Mouse (Mus musculus) stomach, embryonic 14.5 days (tissue): ENCODE measurements at regions not wholly inside any gene's neighbourhood (a gene's known extent, or its start where the extent isn't known, plus 50 kb on each side); places are given as distances from the start of the nearest gene placed in this dataset.

Experiments used
- ATAC-seq: fragments of 200-750 bp; cut with Nextera tagmentation; 2 replicates; pipeline ENCODE4 v1.8.0; 2017; ENCODE audit warnings: low read depth, moderate TSS enrichment; ENCODE audit not compliant: insufficient number of reproducible peaks, insufficient read depth, low FRiP score
- H3K27ac ChIP-seq: fragments of 300-500 bp; sonication (generic); 2 replicates; pipeline ENCODE4 v1.5.1; 2014; ENCODE audit warnings: mild to moderate bottlenecking, low read length, moderate library complexity, mixed read lengths
- H3K27me3 ChIP-seq: fragments of 300-500 bp; sonication (generic); 2 replicates; pipeline ENCODE4 v1.6.1; 2014; ENCODE audit warnings: low read length, control low read depth, mixed read lengths; ENCODE audit not compliant: control insufficient read depth, insufficient read depth
- H3K36me3 ChIP-seq: fragments of 300-500 bp; sonication (generic); 2 replicates; pipeline ENCODE4 v1.6.1; 2014; ENCODE audit warnings: mild to moderate bottlenecking, control low read depth, low read length, moderate library complexity, mixed read lengths; ENCODE audit not compliant: control insufficient read depth, insufficient read depth
- H3K4me1 ChIP-seq: fragments of 300-500 bp; sonication (generic); 2 replicates; pipeline ENCODE4 v1.6.1; 2014; ENCODE audit warnings: low read length, control low read depth, mixed read lengths; ENCODE audit not compliant: control insufficient read depth, insufficient read depth
- H3K4me2 ChIP-seq: fragments of 300-500 bp; sonication (generic); replicated peaks from 2 replicates; pipeline ENCODE4 v1.6.1; 2014; ENCODE audit warnings: low read depth, low read length, control low read depth
- H3K4me3 ChIP-seq: fragments of 300-500 bp; sonication (generic); 2 replicates; pipeline ENCODE4 v1.5.1; 2014; ENCODE audit warnings: low read depth, low read length, control low read depth
- H3K9ac ChIP-seq: fragments of 300-500 bp; sonication (generic); replicated peaks from 2 replicates; pipeline ENCODE4 v1.6.1; 2014; ENCODE audit warnings: low read depth, mild to moderate bottlenecking, control low read depth, low read length, moderate library complexity, mixed read lengths
- H3K9me3 ChIP-seq: fragments of 300-500 bp; sonication (generic); 2 replicates; pipeline ENCODE4 v1.6.1; 2016; ENCODE audit warnings: low read depth, low read length, control low read depth; ENCODE audit not compliant: control insufficient read depth
- WGBS: fragments of 180-500 bp; shearing (Covaris S2); extraction: QIAGEN DNeasy Blood & Tissue Kit; methylation state at CpG from one replicate; pipeline ENCODE4 v1.1.7; 2014; 5-methylcytosine and 5-hydroxymethylcytosine counted together

DNA sequence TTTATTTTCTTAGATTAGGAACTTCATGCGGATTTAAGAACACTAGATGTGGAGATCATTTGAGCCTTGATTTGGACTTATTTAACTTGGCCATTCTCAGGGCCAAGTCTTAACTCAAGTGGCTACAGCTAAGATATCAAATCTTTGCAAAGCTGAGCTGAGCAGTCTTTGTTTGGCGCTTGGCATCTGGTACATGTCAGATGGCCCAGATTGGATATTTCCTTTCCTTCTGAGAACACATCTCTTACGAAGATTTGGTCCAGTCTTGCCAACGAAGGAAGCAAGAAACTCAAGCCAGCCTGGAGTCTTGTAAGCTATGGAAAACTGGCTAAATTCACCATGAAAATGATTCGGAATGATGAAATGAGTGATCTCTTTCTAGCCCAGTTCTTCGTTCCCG, 59.1 kb upstream of the Cdc42ep3 start:
- no peaks in the 10 kb centered on the region for H3K27me3 ChIP-seq
- 83% methylated on average over 7 of the region's 7 CpGs for WGBS
- no peak overlapping the region for H3K27ac ChIP-seq
- no peaks in the 10 kb centered on the region for H3K9me3 ChIP-seq
- H3K4me2 ChIP-seq, result no peak overlapping the region
- H3K9ac ChIP-seq, result no peak overlapping the region
- no peaks in the 10 kb centered on the region for H3K36me3 ChIP-seq
- no peaks in the 10 kb centered on the region for H3K4me1 ChIP-seq
- no peak for ATAC-seq
- H3K4me3 ChIP-seq, result no peak overlapping the region

DNA sequence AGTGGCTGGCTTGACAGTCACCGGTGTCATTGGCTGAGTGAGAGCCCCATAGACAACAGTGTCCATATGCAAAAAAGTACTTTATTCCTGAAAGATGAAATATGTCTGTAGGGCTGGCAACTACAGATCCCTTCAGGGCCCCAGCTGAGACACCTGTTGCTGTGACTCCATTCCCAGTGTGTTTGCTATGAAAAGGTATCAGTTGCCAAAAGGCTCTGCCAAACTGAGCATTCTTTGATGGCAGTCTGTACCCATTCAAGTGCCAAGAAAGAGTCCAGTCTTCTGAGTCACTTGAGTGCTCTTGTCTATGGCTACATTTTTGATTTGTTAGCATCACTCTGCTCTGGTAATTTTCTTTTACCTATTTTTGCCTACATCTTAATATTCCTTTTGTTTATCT, 63.1 kb upstream of the Cdc42ep3 start:
- no peak overlapping the region for H3K4me3 ChIP-seq
- no peak overlapping the region for H3K9ac ChIP-seq
- H3K36me3 ChIP-seq, result no peaks in the 10 kb centered on the region
- no peak for ATAC-seq
- no peak overlapping the region for H3K27ac ChIP-seq
- no peak overlapping the region for H3K4me2 ChIP-seq
- H3K27me3 ChIP-seq, result no peaks in the 10 kb centered on the region
- no peaks in the 10 kb centered on the region for H3K4me1 ChIP-seq
- WGBS, result 85% methylated on average over 1 of the region's 1 CpGs
- no peaks in the 10 kb centered on the region for H3K9me3 ChIP-seq

DNA sequence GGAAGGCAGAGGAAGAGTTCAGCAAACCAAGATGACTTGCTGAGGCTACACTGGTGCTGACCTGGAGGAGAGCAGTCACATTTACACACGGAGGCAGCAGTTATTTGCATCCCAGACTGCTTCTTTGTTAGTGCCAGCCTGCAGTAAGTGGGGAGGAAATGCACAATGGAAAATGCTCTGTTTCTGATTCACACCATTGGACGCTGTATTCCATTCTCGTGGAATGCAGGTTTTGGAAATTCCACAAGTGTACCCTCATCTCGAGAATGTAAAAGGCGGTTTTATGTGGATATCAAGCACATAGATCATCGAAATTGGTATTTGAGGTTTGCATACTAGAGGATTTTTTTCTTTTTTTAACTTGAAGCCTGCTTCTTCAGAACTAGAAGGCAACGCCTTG, 66.7 kb upstream of the Cdc42ep3 start:
- no peaks in the 10 kb centered on the region for H3K36me3 ChIP-seq
- no peak overlapping the region for H3K4me3 ChIP-seq
- H3K4me1 ChIP-seq, result no peaks in the 10 kb centered on the region
- no peaks in the 10 kb centered on the region for H3K9me3 ChIP-seq
- H3K27ac ChIP-seq, result no peak overlapping the region
- no peak overlapping the region for H3K9ac ChIP-seq
- WGBS, result 64% methylated on average over 7 of the region's 7 CpGs
- no peak overlapping the region for H3K4me2 ChIP-seq
- no peaks in the 10 kb centered on the region for H3K27me3 ChIP-seq
- ATAC-seq, result no peak

DNA sequence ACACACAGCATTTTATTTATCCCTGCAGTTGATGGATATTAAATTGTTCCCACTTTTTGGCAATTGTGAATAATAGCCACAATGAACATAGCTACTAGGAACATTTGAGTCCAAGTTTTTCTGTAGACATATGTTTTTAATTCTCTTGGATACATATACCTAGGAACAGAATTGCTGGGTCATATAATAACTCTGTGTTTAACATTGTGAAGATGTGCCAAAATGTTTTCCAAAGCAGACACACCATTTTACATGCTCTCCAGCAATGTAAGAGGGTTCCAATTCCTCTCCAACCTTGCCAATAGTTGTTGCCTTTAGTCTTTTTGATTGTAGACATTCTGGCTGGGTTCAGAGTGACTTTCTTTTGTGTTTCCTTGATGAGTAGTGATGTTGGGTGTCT, 84.3 kb upstream of the Cdc42ep3 start:
- Histone ChIP-seq H3K9me3 (no peaks in the 10 kb centered on the region), H3K9ac (no peak overlapping the region), H3K4me1 (no peaks in the 10 kb centered on the region), H3K4me3 (no peak overlapping the region), H3K4me2 (no peak overlapping the region), H3K27me3 (no peaks in the 10 kb centered on the region), H3K27ac (no peak overlapping the region), H3K36me3 (no peaks in the 10 kb centered on the region)
- no peak for ATAC-seq

DNA sequence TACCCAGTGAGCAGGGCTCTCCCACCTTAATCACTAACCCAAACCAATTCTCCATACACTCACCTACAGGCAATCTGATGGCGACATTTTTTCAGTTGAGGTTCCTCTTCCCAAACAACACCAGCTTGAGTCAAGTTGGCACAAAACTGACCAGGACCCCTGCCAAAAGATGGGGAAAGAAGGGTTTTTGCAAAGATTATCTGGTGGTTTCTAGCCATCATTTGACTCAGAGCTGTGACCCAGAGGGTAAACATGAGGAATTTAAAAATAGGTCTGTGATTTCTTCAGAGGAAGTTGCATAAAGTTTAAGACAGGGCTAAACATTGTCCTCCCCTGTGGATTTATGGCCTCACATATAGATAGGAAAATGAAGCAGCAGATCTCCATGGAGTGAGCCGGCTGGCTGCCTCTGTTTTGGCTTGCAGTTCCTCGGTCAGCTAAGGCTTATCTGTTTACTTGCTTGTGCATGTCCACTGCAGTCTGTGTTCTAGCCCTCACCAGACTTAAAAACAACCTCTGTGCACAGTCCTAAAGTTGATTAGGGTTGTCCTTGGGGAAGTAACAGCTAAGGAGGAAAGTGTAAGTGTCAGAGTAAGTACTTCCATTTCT, 87.7 kb upstream of the Cdc42ep3 start:
- Histone ChIP-seq H3K4me1 (no peaks in the 10 kb centered on the region), H3K36me3 (no peaks in the 10 kb centered on the region), H3K27ac (no peak overlapping the region), H3K9me3 (no peaks in the 10 kb centered on the region), H3K9ac (no peak overlapping the region), H3K4me2 (no peak overlapping the region), H3K4me3 (no peak overlapping the region), H3K27me3 (no peaks in the 10 kb centered on the region)
- 68% methylated on average over 3 of the region's 3 CpGs for WGBS
- no peak for ATAC-seq

DNA sequence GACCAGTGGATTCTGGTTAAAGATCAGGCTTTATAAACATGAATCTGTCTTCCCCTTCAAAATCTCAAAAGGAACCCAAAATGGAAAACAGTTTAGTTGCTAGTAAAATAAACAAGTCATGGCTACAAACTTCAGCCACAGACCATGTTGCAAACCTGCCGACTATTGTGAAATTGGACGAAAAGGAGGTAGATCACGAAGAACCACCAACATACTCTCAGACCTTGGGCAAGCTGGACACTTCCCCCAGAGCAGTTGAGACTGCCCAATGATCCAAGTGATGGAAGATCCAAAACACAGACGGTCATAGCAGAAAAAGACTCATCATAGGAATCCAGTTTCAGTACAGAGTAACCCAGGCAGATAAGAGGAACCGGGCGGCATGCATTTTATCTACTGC, 92.3 kb upstream of the Cdc42ep3 start:
- no peaks in the 10 kb centered on the region for H3K36me3 ChIP-seq
- no peak overlapping the region for H3K9ac ChIP-seq
- no peak overlapping the region for H3K4me2 ChIP-seq
- peaks cover 7% of the 10 kb centered on the region; the same call in 1 of the 2 replicates for H3K4me1 ChIP-seq
- no peaks in the 10 kb centered on the region for H3K9me3 ChIP-seq
- H3K4me3 ChIP-seq, result no peak overlapping the region
- ATAC-seq, result no peak
- WGBS, result 73% methylated on average over 6 of the region's 6 CpGs
- H3K27me3 ChIP-seq, result no peaks in the 10 kb centered on the region
- no peak overlapping the region for H3K27ac ChIP-seq

DNA sequence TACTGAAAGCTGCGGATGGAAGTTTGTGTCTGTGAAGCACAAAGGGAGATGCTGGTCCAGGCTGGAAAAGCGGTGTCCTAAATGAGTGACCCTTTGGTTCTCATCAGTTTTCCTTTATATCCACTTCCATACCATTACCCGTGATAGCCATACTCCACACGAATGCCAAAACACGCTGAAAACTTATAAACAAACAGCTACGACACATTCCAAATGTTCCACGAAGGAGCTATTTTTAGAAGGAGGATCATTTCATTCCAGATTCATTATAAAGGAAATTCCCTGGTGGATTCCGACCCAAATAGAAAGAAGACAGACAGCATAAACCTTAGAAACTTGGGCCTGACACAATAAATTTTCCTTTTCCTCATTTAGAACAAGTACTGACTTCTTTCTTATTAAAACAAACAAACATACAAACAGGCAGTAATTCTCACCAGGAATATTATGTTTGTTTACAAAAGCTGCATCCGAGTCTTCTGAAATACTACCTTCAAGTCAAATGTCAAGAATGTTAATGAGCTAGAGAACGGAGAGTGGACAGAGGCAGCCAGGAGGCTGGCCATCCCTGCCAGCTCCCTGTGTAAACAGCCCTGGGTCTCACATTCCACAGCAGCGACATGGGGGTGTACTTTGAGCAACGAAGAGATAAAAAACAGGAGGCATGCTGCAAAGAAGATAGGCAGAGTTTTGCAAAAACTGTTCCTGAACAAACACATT, 96.4 kb upstream of the Cdc42ep3 start:
- Histone ChIP-seq H3K4me2 (no peak overlapping the region), H3K27ac (0 out of 2 replicates have a peak overlapping the region, but pooled peaks have one; percentile 2), H3K36me3 (no peaks in the 10 kb centered on the region), H3K27me3 (no peaks in the 10 kb centered on the region), H3K9me3 (no peaks in the 10 kb centered on the region), H3K4me1 (peaks cover 16% of the 10 kb centered on the region; the same call in 1 of the 2 replicates), H3K4me3 (no peak overlapping the region), H3K9ac (no peak overlapping the region)
- WGBS, result 19% methylated on average over 12 of the region's 12 CpGs
- ATAC-seq, result no peak

DNA sequence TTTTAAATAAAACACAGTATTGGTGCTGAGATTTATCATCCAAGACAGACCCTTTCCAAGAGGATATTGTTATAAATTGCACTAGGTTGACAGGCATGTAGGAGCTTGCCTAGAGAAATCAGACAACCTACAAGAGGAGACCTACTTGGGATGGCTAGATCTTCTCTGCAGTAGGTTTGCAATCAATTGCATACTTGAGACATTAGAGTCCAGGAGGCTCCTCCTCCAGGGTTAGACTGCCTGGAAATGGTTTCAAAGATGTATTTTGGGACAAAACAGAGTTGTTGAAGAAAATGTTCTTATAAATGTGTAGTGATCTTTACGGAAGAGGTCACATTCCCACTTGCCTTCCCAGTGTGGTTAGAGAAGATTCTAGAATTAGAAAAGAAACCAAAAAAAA, 98.9 kb upstream of the Cdc42ep3 start:
- no peak overlapping the region for H3K27ac ChIP-seq
- no peak overlapping the region for H3K4me2 ChIP-seq
- H3K27me3 ChIP-seq, result no peaks in the 10 kb centered on the region
- H3K36me3 ChIP-seq, result no peaks in the 10 kb centered on the region
- no peak overlapping the region for H3K4me3 ChIP-seq
- 94% methylated on average over 1 of the region's 1 CpGs for WGBS
- H3K9ac ChIP-seq, result no peak overlapping the region
- H3K9me3 ChIP-seq, result no peaks in the 10 kb centered on the region
- peaks cover 19% of the 10 kb centered on the region; the same call in 1 of the 2 replicates for H3K4me1 ChIP-seq
- no peak for ATAC-seq

DNA sequence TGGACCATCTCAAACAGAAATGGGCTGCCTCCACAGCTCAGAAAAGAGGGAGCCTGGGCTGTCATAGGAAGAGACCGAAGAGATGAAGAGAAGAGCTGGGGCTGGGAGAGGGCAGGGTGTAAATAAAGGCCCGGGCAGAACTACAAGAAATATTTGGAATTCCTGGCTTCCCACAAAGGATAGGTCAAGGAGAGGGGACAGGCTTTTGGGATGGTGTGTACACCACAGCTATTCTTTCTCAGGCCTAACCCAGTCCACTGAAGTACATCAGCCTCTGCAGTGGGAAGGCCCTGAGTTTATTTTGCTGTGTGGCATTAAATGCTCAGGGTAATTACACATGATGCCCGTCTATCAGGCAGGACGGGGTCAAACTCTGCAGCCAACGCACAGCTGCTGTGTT, 99.6 kb upstream of the Cdc42ep3 start:
- H3K9me3 ChIP-seq, result no peaks in the 10 kb centered on the region
- WGBS, result 18% methylated on average over 5 of the region's 5 CpGs
- no peak for ATAC-seq
- H3K4me3 ChIP-seq, result no peak overlapping the region
- H3K9ac ChIP-seq, result no peak overlapping the region
- H3K36me3 ChIP-seq, result no peaks in the 10 kb centered on the region
- no peak overlapping the region for H3K27ac ChIP-seq
- H3K4me2 ChIP-seq, result no peak overlapping the region
- H3K27me3 ChIP-seq, result no peaks in the 10 kb centered on the region
- peaks cover 19% of the 10 kb centered on the region; the same call in 1 of the 2 replicates for H3K4me1 ChIP-seq
